Mouse (Mus musculus) colon, adult 2 months (tissue): Measurements from ENCODE around the gene Dennd5b. TPM values are rescaled to one million over a fixed set of nuclear protein-coding genes. Genes with fewer than 3 reads are reported as not detected.

Experiments
- polyA plus RNA-seq: library from polyadenylated mRNA; depleted of rRNA; stranded (reverse); fragments of >200 nt; gene quantifications from 2 replicates; pipeline ENCODE4 v1.2.3, GENCODE M21; 2012; rRNA removed

Dennd5b gene
- polyA plus RNA-seq = 7.3 and 9.4 TPM in 2 replicates

GRCm38 (mm10) chr6:149101076-149101942 lies at the start of gene Dennd5b:
TSS of gene Dennd5b (minus strand) at chr6:149101680.

GRCm38 (mm10) chr6:149139471-149139870 lies 38.0 kb upstream of the Dennd5b start, which contains the start of gene Etfbkmt:
TSS of gene Etfbkmt (plus strand) at chr6:149139849.

DNA sequence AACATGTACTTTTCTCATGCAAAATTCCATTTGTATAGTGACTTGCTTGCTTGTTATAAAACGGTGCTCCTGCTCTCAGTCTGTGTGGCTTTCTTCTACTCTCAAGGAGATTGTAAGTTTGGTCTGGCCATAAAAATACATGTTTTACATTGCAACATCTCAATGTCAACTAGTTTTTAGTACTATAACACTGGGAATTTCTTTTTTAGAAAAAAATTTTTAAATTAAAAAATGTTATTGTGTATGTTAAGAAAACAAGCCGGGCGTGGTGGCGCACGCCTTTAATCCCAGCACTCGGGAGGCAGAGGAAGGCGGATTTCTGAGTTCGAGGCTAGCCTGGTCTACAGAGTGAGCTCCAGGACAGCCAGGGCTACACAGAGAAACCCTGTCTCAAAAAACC lies 28.4 kb upstream of the Dennd5b start, which contains the start of gene Gm10203:
TSS of gene Gm10203 (plus strand) at position 301 of the 400 bp plus-strand sequence.

DNA sequence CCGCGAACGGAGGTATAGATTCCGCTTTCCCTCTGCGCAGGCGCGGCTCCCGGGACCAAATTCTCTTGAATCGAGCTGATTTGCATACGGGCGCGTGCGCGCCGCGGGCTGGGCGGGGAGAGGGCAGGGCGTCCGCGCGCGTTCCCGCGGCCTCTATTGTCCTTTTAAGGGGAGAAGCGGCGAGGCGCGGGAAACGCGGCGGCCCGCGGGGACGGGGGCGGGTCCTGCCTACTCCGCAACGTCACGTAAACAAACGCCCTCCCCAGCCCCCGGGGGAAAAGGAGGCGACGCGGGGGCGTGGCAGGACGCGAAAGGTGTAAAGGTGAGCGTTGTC lies 155.1 kb downstream of the Dennd5b start, which contains the start of gene Sinhcaf:
TSS of gene Sinhcaf (minus strand) at position 59 of the 334 bp plus-strand sequence.

Other genes starting within 250 kb of the Dennd5b start
- gene Caprin2, start 205.4 kb downstream of the Dennd5b start, polyA plus RNA-seq = 2.9 and 3.2 TPM in 2 replicates
- gene Sinhcaf, start 155.2 kb downstream of the Dennd5b start, polyA plus RNA-seq = 1.9 and 2.2 TPM in 2 replicates
- not detected in 2 replicates for gene Gm10203, start 28.5 kb upstream of the Dennd5b start, polyA plus RNA-seq
- 6.9 and 7.1 TPM in 2 replicates for gene Etfbkmt, start 38.2 kb upstream of the Dennd5b start, polyA plus RNA-seq
- 7.6 and 9.9 TPM in 2 replicates for gene Amn1, start 87.0 kb upstream of the Dennd5b start, polyA plus RNA-seq
- gene Resf1, start 207.7 kb upstream of the Dennd5b start, polyA plus RNA-seq = 4.5 and 11.1 TPM in 2 replicates